Mouse (Mus musculus) olfactory bulb, adult 2 months (tissue): ENCODE results near the gene Gm11639.

ENCODE experiments used
- CTCF ChIP-seq: fragments of 200-500 bp; IDR thresholded peaks from 2 replicates; pipeline ENCODE4 v1.5.1; 2012; ENCODE audit warnings: low read depth, mild to moderate bottlenecking, low read length, moderate library complexity; ENCODE audit not compliant: insufficient read depth
- POLR2A ChIP-seq: fragments of 200-500 bp; IDR thresholded peaks from 2 replicates; pipeline ENCODE4 v1.6.1; 2012; ENCODE audit warnings: mild to moderate bottlenecking, low read depth, low read length, moderate library complexity; ENCODE audit not compliant: insufficient read depth

- TF ChIP-seq CTCF (no peak), POLR2A (no peak)
These were observed 441.1 kb downstream of the Gm11639 start for GRCm38 (mm10) chr11:105126520-105127029.
